Mouse (Mus musculus) stomach, embryonic 14.5 days (tissue): Measurements from ENCODE around the gene Mtmr12. TPM values are rescaled to one million over a fixed set of nuclear protein-coding genes. Genes with fewer than 3 reads are reported as not detected.

ENCODE experiments used
- ATAC-seq: fragments of 200-750 bp; cut with Nextera tagmentation; 2 replicates; pipeline ENCODE4 v1.8.0; 2017; ENCODE audit warnings: low read depth, moderate TSS enrichment; ENCODE audit not compliant: insufficient number of reproducible peaks, insufficient read depth, low FRiP score
- H3K27ac ChIP-seq: fragments of 300-500 bp; sonication (generic); 2 replicates; pipeline ENCODE4 v1.5.1; 2014; ENCODE audit warnings: mild to moderate bottlenecking, low read length, moderate library complexity, mixed read lengths
- H3K27me3 ChIP-seq: fragments of 300-500 bp; sonication (generic); 2 replicates; pipeline ENCODE4 v1.6.1; 2014; ENCODE audit warnings: low read length, control low read depth, mixed read lengths; ENCODE audit not compliant: control insufficient read depth, insufficient read depth
- H3K36me3 ChIP-seq: fragments of 300-500 bp; sonication (generic); 2 replicates; pipeline ENCODE4 v1.6.1; 2014; ENCODE audit warnings: mild to moderate bottlenecking, control low read depth, low read length, moderate library complexity, mixed read lengths; ENCODE audit not compliant: control insufficient read depth, insufficient read depth
- H3K4me1 ChIP-seq: fragments of 300-500 bp; sonication (generic); 2 replicates; pipeline ENCODE4 v1.6.1; 2014; ENCODE audit warnings: low read length, control low read depth, mixed read lengths; ENCODE audit not compliant: control insufficient read depth, insufficient read depth
- H3K4me2 ChIP-seq: fragments of 300-500 bp; sonication (generic); replicated peaks from 2 replicates; pipeline ENCODE4 v1.6.1; 2014; ENCODE audit warnings: low read depth, low read length, control low read depth
- H3K4me3 ChIP-seq: fragments of 300-500 bp; sonication (generic); 2 replicates; pipeline ENCODE4 v1.5.1; 2014; ENCODE audit warnings: low read depth, low read length, control low read depth
- H3K9ac ChIP-seq: fragments of 300-500 bp; sonication (generic); replicated peaks from 2 replicates; pipeline ENCODE4 v1.6.1; 2014; ENCODE audit warnings: low read depth, mild to moderate bottlenecking, control low read depth, low read length, moderate library complexity, mixed read lengths
- H3K9me3 ChIP-seq: fragments of 300-500 bp; sonication (generic); 2 replicates; pipeline ENCODE4 v1.6.1; 2016; ENCODE audit warnings: low read depth, low read length, control low read depth; ENCODE audit not compliant: control insufficient read depth
- WGBS: fragments of 180-500 bp; shearing (Covaris S2); extraction: QIAGEN DNeasy Blood & Tissue Kit; methylation state at CpG from one replicate; pipeline ENCODE4 v1.1.7; 2014; 5-methylcytosine and 5-hydroxymethylcytosine counted together
- polyA plus RNA-seq: library from polyadenylated mRNA; unstranded; fragments of >200 nt; fragmentation: Nextera tagmentation; extraction: Ambion mirVana; gene quantifications from 2 replicates; pipeline ENCODE4 v1.2.1, GENCODE M21; 2014

Gene Mtmr12
- polyA plus RNA-seq, 1 experiment from 2014 or later: 22.0 TPM

- no peak for ATAC-seq
- Histone ChIP-seq H3K27me3 (no peaks in the 10 kb centered on the region), H3K4me2 (no peak overlapping the region), H3K27ac (no peak overlapping the region), H3K9ac (no peak overlapping the region), H3K36me3 (peaks cover 23% of the 10 kb centered on the region), H3K4me3 (no peak overlapping the region), H3K4me1 (peaks cover 11% of the 10 kb centered on the region), H3K9me3 (no peaks in the 10 kb centered on the region)
- 81% methylated on average over 4 of the region's 4 CpGs for WGBS
These were observed 31.2 kb downstream of the Mtmr12 start for GRCm38 (mm10) chr15:12235983-12236382.

GRCm38 (mm10) chr15:12236961-12237360 is 32.1 kb downstream of the Mtmr12 start:
- no peaks in the 10 kb centered on the region for H3K9me3 ChIP-seq
- no peaks in the 10 kb centered on the region for H3K27me3 ChIP-seq
- H3K27ac ChIP-seq: no peak overlapping the region
- ATAC-seq: no peak
- peaks cover 23% of the 10 kb centered on the region for H3K36me3 ChIP-seq
- H3K4me3 ChIP-seq: no peak overlapping the region
- H3K4me1 ChIP-seq: peaks cover 11% of the 10 kb centered on the region
- H3K4me2 ChIP-seq: no peak overlapping the region
- no peak overlapping the region for H3K9ac ChIP-seq
- 84% methylated on average over 2 of the region's 2 CpGs for WGBS

- no peak overlapping the region for H3K4me2 ChIP-seq
- H3K27me3 ChIP-seq: no peaks in the 10 kb centered on the region
- WGBS: 70% methylated on average over 4 of the region's 4 CpGs
- no peak overlapping the region for H3K9ac ChIP-seq
- no peak for ATAC-seq
- H3K4me1 ChIP-seq: peaks cover 5% of the 10 kb centered on the region
- H3K36me3 ChIP-seq: peaks cover 23% of the 10 kb centered on the region
- H3K9me3 ChIP-seq: no peaks in the 10 kb centered on the region
- no peak overlapping the region for H3K4me3 ChIP-seq
- no peak overlapping the region for H3K27ac ChIP-seq
These were observed 32.7 kb downstream of the Mtmr12 start for GRCm38 (mm10) chr15:12237539-12237938.

GRCm38 (mm10) chr15:12238337-12238736 is 33.5 kb downstream of the Mtmr12 start:
- H3K4me1 ChIP-seq: no peaks in the 10 kb centered on the region
- H3K4me3 ChIP-seq: no peak overlapping the region
- no peaks in the 10 kb centered on the region for H3K27me3 ChIP-seq
- H3K4me2 ChIP-seq: no peak overlapping the region
- H3K9ac ChIP-seq: no peak overlapping the region
- H3K27ac ChIP-seq: no peak overlapping the region
- no peak for ATAC-seq
- H3K9me3 ChIP-seq: no peaks in the 10 kb centered on the region
- H3K36me3 ChIP-seq: peaks cover 19% of the 10 kb centered on the region
- 92% methylated on average over 6 of the region's 6 CpGs for WGBS

GRCm38 (mm10) chr15:12240705-12241328 is 36.0 kb downstream of the Mtmr12 start:
- 93% methylated on average over 3 of the region's 3 CpGs for WGBS
- Histone ChIP-seq H3K36me3 (peaks cover 22% of the 10 kb centered on the region), H3K4me2 (no peak overlapping the region), H3K4me3 (no peak overlapping the region), H3K27me3 (no peaks in the 10 kb centered on the region), H3K9me3 (no peaks in the 10 kb centered on the region), H3K4me1 (no peaks in the 10 kb centered on the region), H3K27ac (no peak overlapping the region), H3K9ac (no peak overlapping the region)
- no peak for ATAC-seq

GRCm38 (mm10) chr15:12243792-12244191 is 39.0 kb downstream of the Mtmr12 start:
- Histone ChIP-seq H3K4me1 (no peaks in the 10 kb centered on the region), H3K4me3 (no peak overlapping the region), H3K27ac (no peak overlapping the region), H3K27me3 (no peaks in the 10 kb centered on the region), H3K9ac (no peak overlapping the region), H3K36me3 (peaks cover 13% of the 10 kb centered on the region), H3K4me2 (no peak overlapping the region), H3K9me3 (no peaks in the 10 kb centered on the region)
- 70% methylated on average over 3 of the region's 3 CpGs for WGBS
- ATAC-seq: no peak

GRCm38 (mm10) chr15:12245580-12246359 is 40.9 kb downstream of the Mtmr12 start:
- H3K27ac ChIP-seq: no peak overlapping the region
- WGBS: 69% methylated on average over 6 of the region's 6 CpGs
- ATAC-seq: no peak

GRCm38 (mm10) chr15:12246360-12247158 is 41.7 kb downstream of the Mtmr12 start:
- no peak for ATAC-seq
- H3K9ac ChIP-seq: no peak overlapping the region
- H3K36me3 ChIP-seq: peaks cover 14% of the 10 kb centered on the region
- no peak overlapping the region for H3K4me2 ChIP-seq
- no peaks in the 10 kb centered on the region for H3K9me3 ChIP-seq
- H3K4me1 ChIP-seq: no peaks in the 10 kb centered on the region
- no peaks in the 10 kb centered on the region for H3K27me3 ChIP-seq
- 78% methylated on average over 11 of the region's 11 CpGs for WGBS
- no peak overlapping the region for H3K4me3 ChIP-seq
- no peak overlapping the region for H3K27ac ChIP-seq

More at GRCm38 (mm10) chr15:12245580-12246359, 40.9 kb downstream of the Mtmr12 start:
- Histone ChIP-seq H3K9ac (no peak overlapping the region), H3K9me3 (no peaks in the 10 kb centered on the region), H3K4me2 (no peak overlapping the region), H3K36me3 (peaks cover 9% of the 10 kb centered on the region), H3K27me3 (no peaks in the 10 kb centered on the region), H3K4me3 (no peak overlapping the region), H3K4me1 (no peaks in the 10 kb centered on the region)
